Mouse (Mus musculus) intestine, embryonic 15.5 days (tissue): ENCODE measurements at regions not wholly inside any gene's neighbourhood (a gene's known extent, or its start where the extent isn't known, plus 50 kb on each side); places are given as distances from the start of the nearest gene placed in this dataset.

Source experiments
- ATAC-seq: fragments of 200-750 bp; cut with Nextera tagmentation; 2 replicates; pipeline ENCODE4 v1.8.0; 2017; ENCODE audit warnings: moderate TSS enrichment, moderate library complexity
- H3K27ac ChIP-seq: fragments of 300-500 bp; sonication (generic); 2 replicates; pipeline ENCODE4 v1.5.1; 2015; ENCODE audit warnings: mild to moderate bottlenecking, inconsistent platforms
- H3K27me3 ChIP-seq: fragments of 300-500 bp; sonication (generic); replicated peaks from 2 replicates; pipeline ENCODE4 v1.6.1; 2015; ENCODE audit warnings: inconsistent platforms
- H3K36me3 ChIP-seq: fragments of 300-500 bp; sonication (generic); 2 replicates; pipeline ENCODE4 v1.6.1; 2015; ENCODE audit warnings: inconsistent platforms
- H3K4me1 ChIP-seq: fragments of 300-500 bp; sonication (generic); replicated peaks from 2 replicates; pipeline ENCODE4 v1.6.1; 2015; ENCODE audit warnings: inconsistent platforms
- H3K4me2 ChIP-seq: fragments of 300-500 bp; sonication (generic); replicated peaks from 2 replicates; pipeline ENCODE4 v1.6.1; 2015; ENCODE audit warnings: mild to moderate bottlenecking, inconsistent platforms
- H3K4me3 ChIP-seq: fragments of 300-500 bp; sonication (generic); replicated peaks from 2 replicates; pipeline ENCODE4 v1.5.1; 2015; ENCODE audit warnings: inconsistent platforms
- H3K9ac ChIP-seq: fragments of 300-500 bp; sonication (generic); 2 replicates; pipeline ENCODE4 v1.6.1; 2015; ENCODE audit warnings: inconsistent platforms
- H3K9me3 ChIP-seq: fragments of 300-500 bp; sonication (generic); 2 replicates; pipeline ENCODE4 v1.6.1; 2016; ENCODE audit warnings: inconsistent platforms
- WGBS: fragments of 180-500 bp; shearing (Covaris S2); methylation state at CpG from one replicate; pipeline ENCODE4 v1.1.7; 2015; 5-methylcytosine and 5-hydroxymethylcytosine counted together

DNA sequence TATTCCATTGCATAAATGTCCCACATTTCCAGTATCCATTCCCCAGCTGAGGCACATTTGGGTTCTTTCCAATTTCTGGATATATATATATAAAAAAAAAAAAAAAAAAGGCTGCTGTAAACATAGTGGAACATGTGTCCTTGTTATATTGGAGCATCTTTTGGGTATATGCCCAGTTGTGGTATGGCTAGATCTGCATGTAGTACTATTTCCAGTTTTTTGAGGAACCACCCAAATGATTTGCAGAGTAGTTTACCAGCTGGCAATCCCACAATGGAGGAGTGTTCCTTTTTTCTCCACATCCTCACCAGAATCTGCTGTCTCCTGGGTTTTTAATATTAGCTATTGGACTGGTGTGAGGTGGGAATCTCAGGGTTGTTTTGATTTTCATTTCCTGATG, 650.3 kb downstream of the Serpinb8 start:
- Histone ChIP-seq H3K4me3 (no peak overlapping the region), H3K9me3 (no peaks in the 10 kb centered on the region)

GRCm38 (mm10) chr1:108255147-108255546, 665.3 kb downstream of the Serpinb8 start:
- Histone ChIP-seq H3K36me3 (no peaks in the 10 kb centered on the region), H3K9me3 (no peaks in the 10 kb centered on the region), H3K4me2 (no peak overlapping the region), H3K4me3 (no peak overlapping the region), H3K9ac (no peak overlapping the region), H3K27ac (no peak overlapping the region), H3K4me1 (no peaks in the 10 kb centered on the region), H3K27me3 (no peaks in the 10 kb centered on the region)
- no peak for ATAC-seq
- WGBS = 82% methylated on average over 3 of the region's 3 CpGs

More for the DNA sequence above, 650.3 kb downstream of the Serpinb8 start:
- Histone ChIP-seq H3K36me3 (no peaks in the 10 kb centered on the region), H3K27me3 (no peaks in the 10 kb centered on the region), H3K4me1 (no peaks in the 10 kb centered on the region), H3K27ac (no peak overlapping the region), H3K4me2 (no peak overlapping the region), H3K9ac (no peak overlapping the region)
- no peak for ATAC-seq

GRCm38 (mm10) chr1:108259355-108259754, 669.5 kb downstream of the Serpinb8 start:
- no peaks in the 10 kb centered on the region for H3K36me3 ChIP-seq
- H3K27me3 ChIP-seq = no peaks in the 10 kb centered on the region
- no peak overlapping the region for H3K9ac ChIP-seq
- no peak overlapping the region for H3K4me3 ChIP-seq
- H3K9me3 ChIP-seq = no peaks in the 10 kb centered on the region
- no peak overlapping the region for H3K27ac ChIP-seq
- H3K4me2 ChIP-seq = no peak overlapping the region
- ATAC-seq = no peak
- H3K4me1 ChIP-seq = no peaks in the 10 kb centered on the region

- WGBS = 64% methylated on average over 5 of the region's 5 CpGs
- H3K9ac ChIP-seq = no peak overlapping the region
- no peak for ATAC-seq
- H3K4me1 ChIP-seq = no peaks in the 10 kb centered on the region
- H3K4me3 ChIP-seq = no peak overlapping the region
- no peaks in the 10 kb centered on the region for H3K9me3 ChIP-seq
- H3K4me2 ChIP-seq = no peak overlapping the region
- H3K27me3 ChIP-seq = no peaks in the 10 kb centered on the region
- H3K27ac ChIP-seq = no peak overlapping the region
- H3K36me3 ChIP-seq = no peaks in the 10 kb centered on the region
Measured at GRCm38 (mm10) chr1:108282099-108282498, 692.3 kb downstream of the Serpinb8 start.

GRCm38 (mm10) chr1:108286571-108286970, 696.8 kb downstream of the Serpinb8 start:
- H3K4me1 ChIP-seq = no peaks in the 10 kb centered on the region
- no peak for ATAC-seq
- H3K4me3 ChIP-seq = no peak overlapping the region
- no peaks in the 10 kb centered on the region for H3K9me3 ChIP-seq
- H3K27ac ChIP-seq = no peak overlapping the region
- no peak overlapping the region for H3K9ac ChIP-seq
- H3K4me2 ChIP-seq = no peak overlapping the region
- no peaks in the 10 kb centered on the region for H3K27me3 ChIP-seq
- H3K36me3 ChIP-seq = no peaks in the 10 kb centered on the region
- 53% methylated on average over 1 of the region's 1 CpGs for WGBS
